Mouse (Mus musculus): ENCODE data around the gene Tln2.

The Tln2 gene

GRCm38 (mm10) chr9:67546650-67547049 lies 12.9 kb downstream of the Tln2 start:
- no peak for DNase-seq (ENCODE audit: low spot score)

- no peak for DNase-seq (ENCODE audit: low spot score)
These were observed 13.7 kb downstream of the Tln2 start for GRCm38 (mm10) chr9:67545794-67546193.

- no peak for DNase-seq (ENCODE audit: low spot score)
These were observed 14.7 kb downstream of the Tln2 start for GRCm38 (mm10) chr9:67544783-67545182.

GRCm38 (mm10) chr9:67541948-67542347 lies 17.6 kb downstream of the Tln2 start:
- DNase-seq (ENCODE audit: low spot score), result no peak

- DNase-seq (ENCODE audit: low spot score), result no peak
These were observed 19.5 kb downstream of the Tln2 start for GRCm38 (mm10) chr9:67539776-67540706.

- no peak for DNase-seq (ENCODE audit: low spot score)
These were observed 25.1 kb downstream of the Tln2 start for GRCm38 (mm10) chr9:67534420-67534819.

GRCm38 (mm10) chr9:67533260-67533659 lies 26.2 kb downstream of the Tln2 start:
- DNase-seq (ENCODE audit: low spot score), result no peak

- DNase-seq (ENCODE audit: low spot score), result no peak
These were observed 26.9 kb downstream of the Tln2 start for GRCm38 (mm10) chr9:67532631-67533030.

GRCm38 (mm10) chr9:67529600-67529999 lies 29.9 kb downstream of the Tln2 start:
- DNase-seq (ENCODE audit: low spot score), result no peak

GRCm38 (mm10) chr9:67527726-67528125 lies 31.8 kb downstream of the Tln2 start:
- no peak for DNase-seq (ENCODE audit: low spot score)

GRCm38 (mm10) chr9:67521736-67522135 lies 37.8 kb downstream of the Tln2 start:
- no peak for DNase-seq (ENCODE audit: low spot score)

GRCm38 (mm10) chr9:67509510-67509909 lies 50.0 kb downstream of the Tln2 start:
- DNase-seq (ENCODE audit: low spot score), result no peak

- no peak for DNase-seq (ENCODE audit: low spot score)
These were observed 54.7 kb downstream of the Tln2 start for GRCm38 (mm10) chr9:67504669-67505260.

GRCm38 (mm10) chr9:67501801-67502200 lies 57.7 kb downstream of the Tln2 start:
- DNase-seq (ENCODE audit: low spot score), result no peak

GRCm38 (mm10) chr9:67496368-67496767 lies 63.1 kb downstream of the Tln2 start:
- no peak for DNase-seq (ENCODE audit: low spot score)

GRCm38 (mm10) chr9:67495350-67495749 lies 64.2 kb downstream of the Tln2 start:
- DNase-seq (ENCODE audit: low spot score), result no peak

GRCm38 (mm10) chr9:67493876-67494552 lies 65.5 kb downstream of the Tln2 start:
- DNase-seq (ENCODE audit: low spot score), result no peak

GRCm38 (mm10) chr9:67489370-67489769 lies 70.1 kb downstream of the Tln2 start:
- no peak for DNase-seq (ENCODE audit: low spot score)

- DNase-seq (ENCODE audit: low spot score), result no peak
These were observed 72.9 kb downstream of the Tln2 start for GRCm38 (mm10) chr9:67486621-67487020.

GRCm38 (mm10) chr9:67485169-67486072 lies 74.1 kb downstream of the Tln2 start:
- DNase-seq (ENCODE audit: low spot score), result no peak

GRCm38 (mm10) chr9:67482277-67482676 lies 77.2 kb downstream of the Tln2 start:
- peak; percentile 9 for DNase-seq (ENCODE audit: low spot score)

GRCm38 (mm10) chr9:67481851-67482250 lies 77.7 kb downstream of the Tln2 start:
- DNase-seq (ENCODE audit: low spot score), result no peak
